Mouse (Mus musculus): Measurements from ENCODE around the gene Krt31.

The Krt31 gene

DNA sequence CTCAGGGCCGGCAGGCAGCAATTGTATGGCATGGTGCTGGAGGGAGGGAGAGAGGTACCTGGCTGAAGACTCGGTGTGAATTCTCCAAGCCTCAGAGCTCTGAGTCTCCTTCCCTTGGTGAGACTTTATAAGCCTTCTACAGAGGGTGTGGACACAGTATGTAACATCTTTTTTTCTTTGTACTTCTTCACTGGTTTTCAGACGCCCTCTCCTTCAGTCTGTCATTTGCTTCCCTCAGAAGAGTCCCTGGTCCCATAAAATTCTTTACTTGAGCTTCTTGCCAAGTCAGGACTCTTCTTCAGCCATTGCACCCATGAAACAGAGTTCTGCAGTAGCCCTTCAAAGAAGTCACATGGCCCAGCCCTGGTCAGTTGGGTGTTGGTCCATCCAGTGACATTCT, at the start of gene Krt31:
Krt31 (minus strand) TSS at position 101 of the 400 bp plus-strand sequence.
- DNase-seq, result no peak

GRCm38 (mm10) chr11:100097819-100098218, 47.5 kb upstream of the Krt31 start:
- DNase-seq, result peak; percentile 17 to 52

- no peak for DNase-seq
Observed at GRCm38 (mm10) chr11:100096141-100096540, 45.8 kb upstream of the Krt31 start, which contains the start of gene Krt35. Gene Krt35, minus strand, starts transcription at chr11:100096241.

DNA sequence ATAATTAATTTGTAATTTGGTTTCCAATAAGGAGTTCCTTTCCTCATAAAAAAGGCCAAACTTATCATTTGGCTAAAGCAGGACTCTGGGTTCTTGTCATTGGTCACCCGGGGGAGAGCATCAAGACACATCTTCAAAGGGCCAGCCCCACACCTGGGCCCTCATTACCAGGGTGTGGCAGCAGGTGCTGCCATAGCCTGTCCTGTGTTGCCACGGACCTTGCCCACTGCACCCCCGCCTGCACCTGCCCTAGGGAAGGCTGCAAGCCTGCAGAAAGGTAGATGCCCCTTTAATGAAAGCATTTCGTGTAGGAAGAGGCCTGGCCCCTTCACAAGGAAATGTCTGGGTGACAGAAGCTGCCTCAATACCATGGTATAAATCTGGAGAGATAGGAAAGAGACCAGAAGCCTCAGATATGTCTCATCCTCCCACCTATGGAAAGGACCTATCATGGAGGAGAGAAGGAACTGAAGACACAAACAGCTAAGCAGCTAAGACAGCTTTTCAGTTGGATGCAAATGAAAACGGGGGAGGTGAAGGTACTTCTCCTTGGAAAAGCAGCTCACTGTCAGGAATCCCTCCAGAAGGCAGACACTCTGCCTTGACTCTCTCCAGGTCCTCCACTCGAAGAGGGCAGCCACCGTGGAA, 38.2 kb upstream of the Krt31 start:
- DNase-seq, result no peak

- no peak for DNase-seq
Observed at GRCm38 (mm10) chr11:100087861-100088260, 37.5 kb upstream of the Krt31 start, which contains the start of gene Krt32. Gene Krt32, minus strand, starts transcription at chr11:100088226.

DNA sequence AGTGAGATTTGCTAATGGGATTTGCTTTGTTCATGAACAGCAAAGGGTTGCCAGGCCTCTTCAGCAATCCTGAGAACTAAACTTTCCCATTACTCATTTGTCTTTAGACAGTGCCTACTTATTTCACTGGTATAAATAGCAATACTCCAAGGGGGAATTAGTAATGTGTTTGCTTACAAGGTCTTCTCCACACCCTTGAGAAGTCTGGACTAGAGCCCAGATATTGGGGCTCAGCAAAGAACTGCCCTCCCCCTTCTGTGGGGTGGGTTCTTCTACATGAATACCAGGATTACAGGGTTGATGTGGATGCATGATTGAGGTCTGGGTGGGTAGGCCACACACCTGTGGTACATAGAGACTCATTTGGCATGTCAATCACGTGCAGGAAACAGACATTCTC, 23.5 kb upstream of the Krt31 start:
- no peak for DNase-seq

- peak in 1 of 2 experiments; percentile 18 for DNase-seq
Observed at GRCm38 (mm10) chr11:100067293-100068036, 17.1 kb upstream of the Krt31 start.

- DNase-seq, result no peak
Observed at GRCm38 (mm10) chr11:100066236-100067010, 16.1 kb upstream of the Krt31 start.

DNA sequence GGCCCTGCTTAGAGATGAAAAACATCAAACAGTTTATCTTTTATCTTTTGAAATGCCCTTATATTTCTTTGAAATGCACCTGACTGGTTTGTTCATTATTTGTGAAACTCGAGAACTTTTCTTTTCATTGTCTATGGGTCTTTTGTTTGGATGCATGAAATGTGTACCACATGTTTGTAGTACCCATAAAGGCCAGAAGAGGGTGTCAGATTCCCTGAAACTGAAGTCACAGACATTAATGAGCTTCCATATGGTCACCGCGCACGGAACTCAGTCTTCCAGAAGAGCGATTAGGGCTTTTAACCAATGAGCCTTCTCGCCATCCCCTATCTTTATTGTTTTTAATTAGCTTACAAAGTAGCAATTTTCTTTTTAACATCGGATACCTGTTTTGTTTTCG, 8.5 kb upstream of the Krt31 start:
- peak in 1 of 2 experiments; percentile 5 for DNase-seq

- no peak for DNase-seq
Observed at GRCm38 (mm10) chr11:100055686-100056655, 5.6 kb upstream of the Krt31 start.

DNA sequence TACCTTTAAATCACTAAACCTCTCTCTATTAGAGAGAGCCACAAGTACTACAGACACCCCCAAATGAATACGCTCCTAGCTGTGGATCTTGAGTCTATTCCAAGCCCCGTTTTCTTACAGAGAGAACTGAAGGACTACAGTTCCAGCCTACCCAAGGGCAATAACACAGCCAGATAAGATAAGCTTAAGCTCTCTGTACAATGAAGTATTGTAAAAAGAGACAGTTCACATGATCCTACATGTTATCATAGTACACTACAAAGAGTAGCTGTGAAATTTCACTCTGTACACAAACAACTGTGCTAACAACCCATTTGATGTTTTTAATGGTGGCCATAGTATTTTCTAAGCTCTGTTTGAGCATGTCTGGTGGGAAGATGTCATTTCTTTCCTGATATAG, 3.2 kb downstream of the Krt31 start:
- no peak for DNase-seq

GRCm38 (mm10) chr11:100046303-100046866, 4.0 kb downstream of the Krt31 start:
- DNase-seq, result no peak

- DNase-seq, result no peak
Observed at GRCm38 (mm10) chr11:100041454-100041853, 8.9 kb downstream of the Krt31 start, which contains the start of gene Krt34. Gene Krt34, minus strand, starts transcription at chr11:100041554.

GRCm38 (mm10) chr11:100029768-100030167, 20.6 kb downstream of the Krt31 start, which contains the start of gene Krt33b:
Gene Krt33b, minus strand, starts transcription at chr11:100029868.
- DNase-seq, result no peak

DNA sequence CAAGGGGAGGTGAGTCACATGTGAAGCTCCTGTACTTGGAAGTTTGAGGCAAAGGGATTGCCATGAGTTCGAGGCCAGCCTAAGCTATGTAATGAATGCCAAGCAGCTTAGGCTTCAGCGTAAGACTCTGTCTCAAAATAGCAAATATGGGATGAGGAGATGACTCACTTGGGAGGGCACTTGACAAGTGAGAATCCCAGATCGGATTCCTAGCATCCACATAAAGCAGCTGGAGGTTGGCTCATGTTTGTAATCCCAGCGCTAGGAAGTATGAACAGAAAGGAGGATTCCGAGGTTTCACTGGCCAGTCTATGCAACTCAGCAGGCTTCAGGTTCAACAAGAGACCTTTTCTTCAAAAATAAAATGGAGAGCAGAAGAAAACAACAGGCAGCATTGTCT, 28.9 kb downstream of the Krt31 start:
- DNase-seq, result no peak

DNA sequence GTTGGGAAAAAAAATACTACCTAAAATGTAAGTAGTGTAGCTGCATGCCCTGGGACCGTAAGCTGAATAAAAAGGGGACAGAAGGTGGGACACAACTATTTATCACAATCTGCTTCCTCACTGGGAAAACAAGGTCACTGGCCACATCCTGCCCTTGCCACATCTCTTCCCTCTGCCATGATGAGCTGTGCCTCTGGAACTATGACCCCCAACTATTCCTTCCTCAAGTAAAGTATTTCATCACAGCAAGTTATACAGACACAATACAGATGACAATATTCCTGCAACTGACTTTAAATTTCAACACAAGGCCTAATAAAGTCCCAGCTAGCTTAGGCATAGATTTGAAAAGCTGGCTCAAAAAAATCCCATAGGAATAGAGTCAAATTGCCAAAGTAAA, 30.9 kb downstream of the Krt31 start:
- DNase-seq, result no peak

DNA sequence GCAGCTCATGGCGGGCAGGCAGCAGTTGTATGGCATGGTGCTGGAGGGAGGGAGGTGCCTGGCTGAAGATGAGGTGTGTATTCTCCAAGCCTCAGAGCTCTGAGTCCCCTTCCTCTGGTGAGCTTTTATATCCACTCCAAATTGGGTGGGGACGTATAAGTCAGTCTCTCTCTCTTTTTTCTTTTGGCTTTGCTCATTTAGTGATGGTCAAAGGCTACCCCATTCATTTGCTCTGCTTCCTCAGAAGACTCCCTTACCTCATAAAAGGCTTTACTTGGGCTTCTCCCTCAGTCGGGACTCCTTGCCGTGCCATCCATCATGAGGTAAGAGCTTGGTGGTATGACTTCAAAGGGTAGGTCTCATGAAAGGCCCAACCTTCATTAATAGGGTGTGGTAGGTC, 34.2 kb downstream of the Krt31 start, which contains the start of gene Krt33a:
Krt33a (minus strand) TSS at position 101 of the 400 bp plus-strand sequence.
- DNase-seq, result no peak

DNA sequence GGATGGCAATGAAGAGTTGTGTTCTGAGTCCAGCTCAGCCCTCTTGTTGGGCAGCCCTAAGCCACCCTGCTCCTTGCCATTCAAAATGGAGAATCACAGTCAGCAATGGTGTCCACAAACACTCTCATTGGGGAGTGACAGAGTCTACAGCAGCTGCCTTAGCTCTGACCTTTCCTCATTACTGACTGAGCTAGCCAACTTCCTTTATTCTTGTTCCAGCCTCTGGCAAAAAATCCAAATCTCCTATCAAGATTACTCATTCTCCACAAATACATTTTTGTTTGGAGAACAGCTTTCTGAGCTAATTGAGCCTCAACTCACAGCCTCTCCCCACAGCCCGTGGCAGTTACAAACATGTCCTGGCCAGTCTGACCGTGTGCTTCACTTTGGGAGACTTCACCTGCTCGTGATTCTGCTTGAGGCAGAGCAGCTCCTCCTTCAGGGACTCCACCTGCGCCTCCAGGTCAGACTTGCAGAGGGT, 36.6 kb downstream of the Krt31 start:
- DNase-seq, result no peak

- DNase-seq, result no peak
Observed at GRCm38 (mm10) chr11:100010682-100011081, 39.7 kb downstream of the Krt31 start.

DNA sequence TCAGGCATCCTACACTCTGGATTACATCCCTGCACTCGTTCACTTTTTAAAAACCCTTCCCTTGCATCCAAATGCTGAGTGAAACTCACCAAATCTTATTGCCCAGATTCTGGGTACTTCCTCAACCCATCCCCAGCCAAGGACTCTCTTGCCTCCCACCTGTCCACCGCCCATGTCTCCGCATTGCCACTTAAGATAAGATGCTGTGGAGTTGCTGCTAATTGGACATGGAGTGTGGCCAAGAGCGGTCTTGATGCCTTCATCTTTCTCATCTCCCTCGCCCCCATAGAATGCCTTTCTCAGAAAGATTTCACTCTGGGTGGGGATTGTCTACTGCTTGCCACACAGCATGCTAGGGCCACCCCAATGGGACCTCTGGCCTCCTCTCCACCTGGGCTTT, 42.0 kb downstream of the Krt31 start:
- no peak for DNase-seq

GRCm38 (mm10) chr11:100006624-100007023, 43.7 kb downstream of the Krt31 start:
- DNase-seq, result peak in 1 of 2 experiments; percentile 12
